Mouse (Mus musculus): ENCODE measurements at regions not wholly inside any gene's neighbourhood (a gene's known extent, or its start where the extent isn't known, plus 50 kb on each side); places are given as distances from the start of the nearest gene placed in this dataset.

GRCm38 (mm10) chr16:86090175-86090574 is 188.5 kb upstream of the Adamts5 start:
- TF ChIP-seq POLR2A (IDR thresholded peaks at IDR 0.05; ENCODE audit: borderline replicate concordance, insufficient read depth, low read length) (no peak), CTCF (IDR thresholded peaks at IDR 0.05; ENCODE audit: borderline replicate concordance, insufficient read depth, low read depth, low read length) (no peak)
